Mouse (Mus musculus): Measurements from ENCODE around the gene Shisa6.
"Not testable (repeated sequence)": the region's sequence is repeated elsewhere in the genome, so short reads cannot be mapped to it uniquely, and the experiment has no call there.

The Shisa6 gene

GRCm38 (mm10) chr11:66522376-66522775, 3.4 kb downstream of the Shisa6 start:
- Histone ChIP-seq H3K36me3 (ENCODE audit: control insufficient read depth, insufficient read depth, low read length, poor library complexity, severe bottlenecking) (no peaks in the 10 kb centered on the region), H3K27me3 (ENCODE audit: control insufficient read depth, insufficient read depth, low read length, poor library complexity, severe bottlenecking) (no peaks in the 10 kb centered on the region)
- DNase-seq (ENCODE audit: low read depth, low spot score): no peak

- Histone ChIP-seq H3K27me3 (ENCODE audit: control insufficient read depth, insufficient read depth, low read length, poor library complexity, severe bottlenecking) (no peaks in the 10 kb centered on the region), H3K36me3 (ENCODE audit: control insufficient read depth, insufficient read depth, low read length, poor library complexity, severe bottlenecking) (no peaks in the 10 kb centered on the region)
- DNase-seq (ENCODE audit: low read depth, low spot score): no peak
Measured at GRCm38 (mm10) chr11:66519386-66519785, 6.4 kb downstream of the Shisa6 start.

GRCm38 (mm10) chr11:66514346-66514745, 11.4 kb downstream of the Shisa6 start:
- no peak for DNase-seq (ENCODE audit: low read depth, low spot score)
- Histone ChIP-seq H3K27me3 (ENCODE audit: control insufficient read depth, insufficient read depth, low read length, poor library complexity, severe bottlenecking) (no peaks in the 10 kb centered on the region), H3K36me3 (ENCODE audit: control insufficient read depth, insufficient read depth, low read length, poor library complexity, severe bottlenecking) (no peaks in the 10 kb centered on the region)

GRCm38 (mm10) chr11:66500951-66501350, 24.8 kb downstream of the Shisa6 start:
- DNase-seq (ENCODE audit: low read depth, low spot score): no peak
- Histone ChIP-seq H3K36me3 (ENCODE audit: control insufficient read depth, insufficient read depth, low read length, poor library complexity, severe bottlenecking) (no peaks in the 10 kb centered on the region), H3K27me3 (ENCODE audit: control insufficient read depth, insufficient read depth, low read length, poor library complexity, severe bottlenecking) (no peaks in the 10 kb centered on the region)

GRCm38 (mm10) chr11:66498857-66499445, 26.8 kb downstream of the Shisa6 start:
- DNase-seq (ENCODE audit: low read depth, low spot score): no peak
- Histone ChIP-seq H3K27me3 (ENCODE audit: control insufficient read depth, insufficient read depth, low read length, poor library complexity, severe bottlenecking) (no peaks in the 10 kb centered on the region), H3K36me3 (ENCODE audit: control insufficient read depth, insufficient read depth, low read length, poor library complexity, severe bottlenecking) (no peaks in the 10 kb centered on the region)

- no peak for DNase-seq (ENCODE audit: low read depth, low spot score)
- Histone ChIP-seq H3K27me3 (ENCODE audit: control insufficient read depth, insufficient read depth, low read length, poor library complexity, severe bottlenecking) (no peaks in the 10 kb centered on the region), H3K36me3 (ENCODE audit: control insufficient read depth, insufficient read depth, low read length, poor library complexity, severe bottlenecking) (no peaks in the 10 kb centered on the region)
Measured at GRCm38 (mm10) chr11:66496235-66496634, 29.5 kb downstream of the Shisa6 start.

- H3K27me3 ChIP-seq (ENCODE audit: control insufficient read depth, insufficient read depth, low read length, poor library complexity, severe bottlenecking): no peaks in the 10 kb centered on the region
- no peaks in the 10 kb centered on the region for H3K36me3 ChIP-seq (ENCODE audit: control insufficient read depth, insufficient read depth, low read length, poor library complexity, severe bottlenecking)
- DNase-seq (ENCODE audit: low read depth, low spot score): no peak
Measured at GRCm38 (mm10) chr11:66494391-66494790, 31.4 kb downstream of the Shisa6 start.

- DNase-seq (ENCODE audit: low read depth, low spot score): no peak
- no peaks in the 10 kb centered on the region for H3K36me3 ChIP-seq (ENCODE audit: control insufficient read depth, insufficient read depth, low read length, poor library complexity, severe bottlenecking)
- H3K27me3 ChIP-seq (ENCODE audit: control insufficient read depth, insufficient read depth, low read length, poor library complexity, severe bottlenecking): no peaks in the 10 kb centered on the region
Measured at GRCm38 (mm10) chr11:66487765-66488164, 38.0 kb downstream of the Shisa6 start.

GRCm38 (mm10) chr11:66482501-66482900, 43.3 kb downstream of the Shisa6 start:
- no peak for DNase-seq (ENCODE audit: low read depth, low spot score)
- no peaks in the 10 kb centered on the region for H3K27me3 ChIP-seq (ENCODE audit: control insufficient read depth, insufficient read depth, low read length, poor library complexity, severe bottlenecking)
- no peaks in the 10 kb centered on the region for H3K36me3 ChIP-seq (ENCODE audit: control insufficient read depth, insufficient read depth, low read length, poor library complexity, severe bottlenecking)

GRCm38 (mm10) chr11:66442631-66443030, 83.1 kb downstream of the Shisa6 start:
- no peak for DNase-seq (ENCODE audit: low read depth, low spot score)
- H3K36me3 ChIP-seq (ENCODE audit: control insufficient read depth, insufficient read depth, low read length, poor library complexity, severe bottlenecking): no peaks in the 10 kb centered on the region
- no peaks in the 10 kb centered on the region for H3K27me3 ChIP-seq (ENCODE audit: control insufficient read depth, insufficient read depth, low read length, poor library complexity, severe bottlenecking)

- no peak for DNase-seq (ENCODE audit: low read depth, low spot score)
- no peaks in the 10 kb centered on the region for H3K36me3 ChIP-seq (ENCODE audit: control insufficient read depth, insufficient read depth, low read length, poor library complexity, severe bottlenecking)
- no peaks in the 10 kb centered on the region for H3K27me3 ChIP-seq (ENCODE audit: control insufficient read depth, insufficient read depth, low read length, poor library complexity, severe bottlenecking)
Measured at GRCm38 (mm10) chr11:66426129-66426528, 99.6 kb downstream of the Shisa6 start.

- no peaks in the 10 kb centered on the region for H3K27me3 ChIP-seq (ENCODE audit: control insufficient read depth, insufficient read depth, low read length, poor library complexity, severe bottlenecking)
- DNase-seq (ENCODE audit: low read depth, low spot score): no peak
- H3K36me3 ChIP-seq (ENCODE audit: control insufficient read depth, insufficient read depth, low read length, poor library complexity, severe bottlenecking): no peaks in the 10 kb centered on the region
Measured at GRCm38 (mm10) chr11:66418216-66418615, 107.5 kb downstream of the Shisa6 start.

GRCm38 (mm10) chr11:66408721-66409120, 117.0 kb downstream of the Shisa6 start:
- not testable (repeated sequence) for H3K36me3 ChIP-seq (ENCODE audit: control insufficient read depth, insufficient read depth, low read length, poor library complexity, severe bottlenecking); H3K27me3 ChIP-seq (ENCODE audit: control insufficient read depth, insufficient read depth, low read length, poor library complexity, severe bottlenecking); DNase-seq (ENCODE audit: low read depth, low spot score)

GRCm38 (mm10) chr11:66400036-66400435, 125.7 kb downstream of the Shisa6 start:
- H3K36me3 ChIP-seq (ENCODE audit: control insufficient read depth, insufficient read depth, low read length, poor library complexity, severe bottlenecking): no peaks in the 10 kb centered on the region

GRCm38 (mm10) chr11:66387561-66387960, 138.2 kb downstream of the Shisa6 start:
- no peak for DNase-seq (ENCODE audit: low read depth, low spot score)
- no peaks in the 10 kb centered on the region for H3K27me3 ChIP-seq (ENCODE audit: control insufficient read depth, insufficient read depth, low read length, poor library complexity, severe bottlenecking)
- H3K36me3 ChIP-seq (ENCODE audit: control insufficient read depth, insufficient read depth, low read length, poor library complexity, severe bottlenecking): no peaks in the 10 kb centered on the region

More at GRCm38 (mm10) chr11:66400036-66400435, 125.7 kb downstream of the Shisa6 start:
- no peaks in the 10 kb centered on the region for H3K27me3 ChIP-seq (ENCODE audit: control insufficient read depth, insufficient read depth, low read length, poor library complexity, severe bottlenecking)
- no peak for DNase-seq (ENCODE audit: low read depth, low spot score)

- DNase-seq (ENCODE audit: low read depth, low spot score): no peak
- Histone ChIP-seq H3K27me3 (ENCODE audit: control insufficient read depth, insufficient read depth, low read length, poor library complexity, severe bottlenecking) (no peaks in the 10 kb centered on the region), H3K36me3 (ENCODE audit: control insufficient read depth, insufficient read depth, low read length, poor library complexity, severe bottlenecking) (no peaks in the 10 kb centered on the region)
Measured at GRCm38 (mm10) chr11:66371796-66372195, 154.0 kb downstream of the Shisa6 start.

Data from splenic B cell, adult 2 months (primary cell).